Comparison of ENCODE assay signal across 7 mouse cellular contexts in the genomic region with DNA sequence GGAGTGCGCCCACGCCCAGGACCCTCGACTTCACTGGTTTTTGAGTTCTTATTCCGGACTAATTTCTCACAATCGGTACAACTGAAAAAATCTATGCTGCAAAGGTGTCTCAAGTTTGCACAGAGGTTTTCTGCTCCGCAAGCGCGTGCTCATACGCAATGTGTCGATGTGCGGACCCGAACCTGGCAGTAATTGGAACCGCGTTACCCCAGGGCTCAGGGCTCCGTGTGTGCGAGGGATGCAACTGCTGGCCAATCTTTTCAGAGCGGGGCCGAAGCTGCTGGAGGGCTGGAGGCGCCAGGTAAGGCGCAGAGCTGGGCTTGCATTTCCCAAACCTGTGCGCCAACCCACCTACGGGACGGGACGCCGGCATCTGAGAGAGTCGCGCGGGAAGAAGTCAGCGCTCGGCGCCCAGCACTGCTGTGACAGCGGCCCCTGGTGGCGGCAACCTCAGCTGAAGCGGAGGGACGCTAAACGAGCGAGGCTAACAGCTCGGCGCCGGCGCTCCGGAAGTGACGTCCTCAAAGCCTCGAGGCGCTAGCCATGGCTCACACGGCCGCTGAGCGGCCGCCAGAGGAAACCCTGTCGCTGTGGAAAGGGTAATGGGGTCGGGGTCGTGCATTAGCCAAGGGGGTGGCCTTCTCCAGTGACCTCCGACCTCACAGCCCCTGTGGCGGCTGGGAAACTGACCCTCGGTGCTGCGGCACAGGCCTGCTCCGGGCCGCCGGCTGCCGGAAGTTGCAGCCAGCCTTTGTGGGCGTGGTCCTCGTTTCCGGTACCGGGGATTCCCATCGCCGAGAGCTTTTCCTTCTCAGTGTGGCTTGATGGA. TPM values are rescaled to one million over a fixed set of nuclear protein-coding genes. Genes with fewer than 3 reads are reported as not detected.
A peak's percentile ranks its signal among the peaks of the same experiment; 100 is the strongest.
DNase-seq lines count a peak whose midpoint lies in the region; ATAC-seq lines count a peak whose summit lies in the region.

TSS of gene Endov (plus strand) at position 487 of the 829 bp plus-strand sequence.

- peak; percentile 98 for ATAC-seq in intestine, embryonic 16.5 days
- ATAC-seq in midbrain, embryonic 11.5 days (ENCODE audit: low FRiP score), result peak; percentile 96

- peak within 1 kb of the TSS; percentile 96 for H3K9ac ChIP-seq in intestine, embryonic 16.5 days (ENCODE audit: low read depth, low read length)
- H3K9ac ChIP-seq in midbrain, embryonic 11.5 days (ENCODE audit: low read length), result peak within 1 kb of the TSS; percentile 94

- H3K27me3 ChIP-seq in intestine, embryonic 16.5 days (replicated peaks; ENCODE audit: control insufficient read depth, insufficient read depth, low read length), result no peaks in the 10 kb centered on the region
- H3K27me3 ChIP-seq in midbrain, embryonic 11.5 days (ENCODE audit: control insufficient read depth, insufficient read depth, low read length), result no peaks in the 10 kb centered on the region

- under 1% methylated on average over 66 of the region's 66 CpGs for WGBS in intestine, embryonic 16.5 days
- WGBS in midbrain, embryonic 11.5 days, result under 1% methylated on average over 65 of the region's 66 CpGs

- intact Hi-C loops in left cerebral cortex, postnatal 36 days (cut with DNase I), result loop anchor here (2.0 kb wide), 1 partner anchor 192 kb away; no protein-coding TSS in a partner anchor

- H3K36me3 ChIP-seq in intestine, embryonic 16.5 days (ENCODE audit: control insufficient read depth, insufficient read depth, low read length), result 0 out of 2 replicates have a peak, but pooled peaks cover 2% of the 10 kb centered on the region
- no peaks in the 10 kb centered on the region for H3K36me3 ChIP-seq in midbrain, embryonic 11.5 days (ENCODE audit: control insufficient read depth, insufficient read depth, low read length)

- no peaks in the 10 kb centered on the region for H3K9me3 ChIP-seq in intestine, embryonic 16.5 days (ENCODE audit: control insufficient read depth, low read length)
- H3K9me3 ChIP-seq in midbrain, embryonic 11.5 days (ENCODE audit: control insufficient read depth, low read length), result no peaks in the 10 kb centered on the region

- peak; percentile 93 for DNase-seq in adrenal gland, adult 8-10 months
- peak; percentile 97 for DNase-seq in embryo, embryonic 9.5 days (ENCODE audit: extremely low spot score)
- peak; percentile 98 to 100 for DNase-seq in gastrocnemius, postnatal 4 days (ENCODE audit: low spot score in 2 of 2)
- peak; percentile 99 for DNase-seq in left cerebral cortex, postnatal 36 days (ENCODE audit: low spot score in 2 of 2)
- peak; percentile 100 for DNase-seq in midbrain, embryonic 11.5 days (ENCODE audit: low spot score, missing footprints)
- peak; percentile 92 for DNase-seq in skeletal muscle tissue, adult 2 months (ENCODE audit: low read depth, low spot score)

- peak within 1 kb of the TSS; percentile 90 for H3K27ac ChIP-seq in intestine, embryonic 16.5 days (ENCODE audit: low read length)
- peak within 1 kb of the TSS; percentile 91 for H3K27ac ChIP-seq in midbrain, embryonic 11.5 days (ENCODE audit: low read depth, low read length)

- H3K4me2 ChIP-seq in intestine, embryonic 16.5 days (ENCODE audit: low read depth, low read length), result peak within 1 kb of the TSS; percentile 96
- peak within 1 kb of the TSS; percentile 90 for H3K4me2 ChIP-seq in midbrain, embryonic 11.5 days

- peaks cover 13% of the 10 kb centered on the region for H3K4me1 ChIP-seq in intestine, embryonic 16.5 days (ENCODE audit: control insufficient read depth, insufficient read depth, low read length)
- peaks cover 9% of the 10 kb centered on the region; the same call in 1 of the 2 replicates for H3K4me1 ChIP-seq in midbrain, embryonic 11.5 days (ENCODE audit: control insufficient read depth, insufficient read depth, low read length)

- H3K4me3 ChIP-seq in intestine, embryonic 16.5 days (ENCODE audit: low read length), result peak within 1 kb of the TSS; percentile 81
- H3K4me3 ChIP-seq in midbrain, embryonic 11.5 days (ENCODE audit: low read depth, low read length), result peak within 1 kb of the TSS; percentile 52

RNA-seq across cellular contexts. Expression of gene Endov, which starts in this region (rescaled TPM):
- total RNA-seq in adrenal gland, adult 8-10 months (2022), result 10 to 100 TPM; 23.8 to 31.3 (median 29.2) TPM
- total RNA-seq in gastrocnemius, postnatal 4 days (2021), result 10 to 100 TPM; 19.3 to 22.1 TPM
- 15.1 and 15.2 TPM in 2 replicates for polyA plus RNA-seq in intestine, embryonic 16.5 days (2015; fragmentation: Nextera tagmentation; extraction: Ambion mirVana)
- total RNA-seq in left cerebral cortex, postnatal 36 days (2021), result 10 to 100 TPM; 30.6 to 31.0 TPM
- 13.2 and 14.0 TPM in 2 replicates for polyA plus RNA-seq in midbrain, embryonic 11.5 days (2014; fragmentation: Nextera tagmentation; extraction: Ambion mirVana)

Comparison
In these comparisons a context has a peak if more than half of its experiments do, and no peak if none do; other contexts are left out.
1. Peak in every context shown above with its lines: DNase-seq, ATAC-seq, H3K4me3 ChIP-seq and H3K27ac ChIP-seq.